In genomic region chr9:48744916-48745315, GRCm38 (mm10) we compare ENCODE assay signal across 8 mouse cellular contexts.
A peak's percentile ranks its signal among the peaks of the same experiment; 100 is the strongest.
DNase-seq lines count a peak whose midpoint lies in the region; ATAC-seq and TF ChIP-seq lines count a peak whose summit lies in the region.
"Had no signal": no experiment of that assay in that cellular context is flagged by ENCODE, and none has a peak within 500 bp of the region (broad histone marks: within the 10 kb centered on the region; RNA-seq: fewer than 3 reads in every experiment).

No protein-coding gene starts in this region.

- H3K4me2 ChIP-seq in hindbrain, embryonic 11.5 days (replicated peaks; ENCODE audit: low read depth, low read length): no peak overlapping the region

- intact Hi-C loops in heart, postnatal 36 days (cut with DNase I): no loop called here

- no peak overlapping the region for H3K9ac ChIP-seq in MEL (ENCODE audit: control insufficient read depth, low read depth, low read length, poor library complexity, severe bottlenecking)
- no peak overlapping the region for H3K9ac ChIP-seq in hindbrain, embryonic 11.5 days (ENCODE audit: low read depth, low read length)

- no peaks in the 10 kb centered on the region for H3K9me3 ChIP-seq in MEL (replicated peaks; ENCODE audit: insufficient read depth, low read length)
- no peaks in the 10 kb centered on the region for H3K9me3 ChIP-seq in hindbrain, embryonic 11.5 days (ENCODE audit: control insufficient read depth, low read length)

- peaks cover 0 to 9% of the 10 kb centered on the region in 2 experiments; a peak in 2 of 4 replicates for H3K36me3 ChIP-seq in MEL (ENCODE audit: control insufficient read depth in 1 of 2, insufficient read depth in 2 of 2, low read length in 2 of 2)
- no peaks in the 10 kb centered on the region for H3K36me3 ChIP-seq in hindbrain, embryonic 11.5 days (ENCODE audit: control insufficient read depth, insufficient read depth, low read length)

- TF ChIP-seq EP300 in MEL (IDR thresholded peaks at IDR 0.05; ENCODE audit: low read depth in 1 of 2, low read length in 2 of 2): peak in 1 of 2 experiments; percentile 48; a peak in 1 of 4 replicates

- H3K4me3 ChIP-seq in MEL (ENCODE audit: control insufficient read depth in 1 of 2, insufficient read depth in 1 of 2, low read depth in 2 of 2, low read length in 2 of 2): 0 out of 4 replicates have a peak overlapping the region, but pooled peaks of 1 of the 2 experiments have one; percentile 7
- no peak overlapping the region for H3K4me3 ChIP-seq in hindbrain, embryonic 11.5 days (ENCODE audit: low read depth, low read length)

- 88% methylated on average over 13 of the region's 13 CpGs for WGBS in hindbrain, embryonic 11.5 days

- no peaks in the 10 kb centered on the region for H3K27me3 ChIP-seq in MEL (ENCODE audit: control insufficient read depth in 1 of 2, insufficient read depth in 2 of 2, low read length in 2 of 2)
- H3K27me3 ChIP-seq in hindbrain, embryonic 11.5 days (ENCODE audit: control insufficient read depth, insufficient read depth, low read length): no peaks in the 10 kb centered on the region

- no peak for TF ChIP-seq RAD21 in MEL (IDR thresholded peaks at IDR 0.05; ENCODE audit: low read depth, low read length)

- TF ChIP-seq POLR2A in MEL (IDR thresholded peaks at IDR 0.05; ENCODE audit: control insufficient read depth in 1 of 2, insufficient read depth in 1 of 2, low read depth in 1 of 2, low read length in 2 of 2, poor library complexity in 1 of 2): no peak

- no peaks in the 10 kb centered on the region for H3K79me2 ChIP-seq in MEL (ENCODE audit: control insufficient read depth, insufficient read depth, low read length, poor library complexity)

- peaks cover 0 to 19% of the 10 kb centered on the region in 2 experiments; a peak in 3 of 4 replicates for H3K4me1 ChIP-seq in MEL (ENCODE audit: control insufficient read depth in 1 of 2, insufficient read depth in 2 of 2, low read length in 2 of 2)
- H3K4me1 ChIP-seq in hindbrain, embryonic 11.5 days (replicated peaks; ENCODE audit: control insufficient read depth, insufficient read depth, low read length): 0 out of 2 replicates have a peak, but pooled peaks cover under 1% of the 10 kb centered on the region

- no peak overlapping the region for H3K27ac ChIP-seq in MEL (ENCODE audit: control insufficient read depth, low read depth, low read length)
- no peak overlapping the region for H3K27ac ChIP-seq in hindbrain, embryonic 11.5 days (ENCODE audit: low read depth, low read length)
- H3K27ac ChIP-seq: macrophage had no signal

- peak; percentile 56 for DNase-seq in MEL (ENCODE audit: low read depth, low spot score)
- DNase-seq in adrenal gland, postnatal 10 days: peak; percentile 82
- DNase-seq in heart, postnatal 36 days: peak; percentile 81 to 83
- peak; percentile 86 to 91 for DNase-seq in lung, postnatal 4 days
- no peak for DNase-seq in cerebellum, adult 11-12 months
- no peak for DNase-seq in hindbrain, embryonic 11.5 days (ENCODE audit: low spot score)
- no peak for DNase-seq in layer of hippocampus, adult 8-10 months (ENCODE audit: low spot score in 2 of 2)

- no peak for ATAC-seq in hindbrain, embryonic 11.5 days (ENCODE audit: low FRiP score)

- no peak for TF ChIP-seq CTCF in MEL (IDR thresholded peaks at IDR 0.05 in 2 of 3, conservative IDR thresholded peaks at IDR 0.05 in 1 of 3; ENCODE audit: control insufficient read depth in 1 of 3, insufficient read depth in 1 of 3, low read depth in 2 of 3, low read length in 3 of 3, poor library complexity in 1 of 3, severe bottlenecking in 1 of 3)

TF ChIP-seq in MEL, 35 proteins besides CTCF, POLR2A, EP300 and RAD21:
- TF ChIP-seq USF1 (IDR thresholded peaks at IDR 0.05; ENCODE audit: low read depth, low read length) (no peak), GATA1 (IDR thresholded peaks at IDR 0.05; ENCODE audit: low read depth, low read length) (peak; percentile 59), SIN3A (IDR thresholded peaks at IDR 0.05; ENCODE audit: low read length) (0 out of 2 replicates have a peak, but pooled peaks have one; percentile 28), TBP (IDR thresholded peaks at IDR 0.05; ENCODE audit: low read depth, low read length) (peak; percentile 83), GABPA (IDR thresholded peaks at IDR 0.05; ENCODE audit: low read depth, low read length) (no peak), TCF12 (IDR thresholded peaks at IDR 0.05; ENCODE audit: low read depth, low read length) (peak; percentile 22; the same call in 1 of the 2 replicates), ETS1 (IDR thresholded peaks at IDR 0.05; ENCODE audit: low read depth, low read length) (peak; percentile 45; the same call in 1 of the 2 replicates), UBTF (IDR thresholded peaks at IDR 0.05; ENCODE audit: borderline replicate concordance, insufficient read depth, low read depth, low read length) (0 out of 2 replicates have a peak, but pooled peaks have one; percentile 70)
TF ChIP-seq in MEL: peak in this region for 6.

Comparison
In these comparisons a context has a peak if more than half of its experiments do, and no peak if none do; other contexts are left out.
1. DNase-seq: peak in MEL (single experiment), adrenal gland, postnatal 10 days (single experiment), heart, postnatal 36 days (2 of 2) and lung, postnatal 4 days (2 of 2); none in cerebellum, adult 11-12 months (single experiment), hindbrain, embryonic 11.5 days (single experiment) and layer of hippocampus, adult 8-10 months (0 of 2).